Mouse (Mus musculus) T-helper 1 cell (primary cell): ENCODE measurements around the gene Ttll8.

Experiments
- in situ Hi-C: fragments of 300-600 bp; cut with MboI, MseI; formaldehyde crosslinking; loops from one replicate; pipeline ENCODE4 v1.15.1; 2025; ENCODE audit warnings: high pct_unique_total_duplicates

The Ttll8 gene

DNA sequence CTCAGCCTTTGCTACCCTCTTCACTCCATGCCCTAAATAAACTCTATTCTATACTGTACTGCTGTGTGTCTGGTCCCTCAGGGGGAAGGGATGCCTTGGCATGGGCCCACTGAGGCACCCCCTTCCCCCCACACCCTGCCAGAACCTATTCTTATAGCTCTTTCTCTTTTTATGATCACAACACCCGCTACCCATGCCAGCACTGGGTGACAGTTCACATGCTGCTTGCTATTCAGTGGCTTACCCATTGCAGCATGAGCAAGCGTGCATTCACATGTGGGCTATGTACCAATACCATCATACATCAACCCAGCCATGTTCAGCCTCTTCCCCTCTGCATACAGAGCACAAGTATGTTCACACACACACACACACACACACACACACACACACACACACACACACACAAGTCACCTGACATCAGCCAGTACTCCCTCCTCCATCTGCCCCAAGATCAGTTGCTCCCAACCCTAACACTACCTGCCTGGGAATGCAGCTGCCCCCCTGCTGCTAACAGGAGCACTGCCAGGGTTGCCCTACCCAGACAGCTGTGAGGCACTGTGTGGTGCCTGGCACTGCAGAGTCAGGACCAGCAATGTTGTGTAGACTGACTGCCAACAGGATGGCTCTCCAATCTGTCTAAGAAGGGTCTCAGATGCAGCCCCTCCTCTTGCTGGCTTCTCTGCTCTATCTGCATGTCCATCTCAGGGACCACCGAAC lies 112.5 kb downstream of the Ttll8 start:
- in situ Hi-C loops: no loop called here

DNA sequence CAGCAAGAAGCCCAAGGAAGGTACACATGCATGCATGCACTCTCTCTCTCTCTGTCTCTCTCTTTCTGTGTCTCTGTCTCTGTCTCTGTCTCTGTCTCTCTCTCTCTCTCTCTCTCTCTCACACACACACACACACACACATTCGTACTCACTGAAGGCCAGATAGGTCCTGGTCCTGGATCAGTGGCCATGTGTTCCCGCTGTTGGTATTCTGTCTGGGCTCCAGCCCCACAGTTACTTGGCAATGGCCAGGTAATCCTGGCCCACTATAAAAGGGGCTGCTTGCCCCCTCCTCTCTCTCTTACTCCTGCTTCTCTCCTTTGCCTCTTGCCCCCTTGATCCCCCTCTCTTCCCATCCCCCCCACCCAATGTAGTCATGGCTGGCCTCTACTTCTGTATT lies 113.1 kb downstream of the Ttll8 start:
- in situ Hi-C loops: no loop called here
